Mouse (Mus musculus) MEL (cell line): ENCODE measurements around the gene Alg1. TPM values are rescaled to one million over a fixed set of nuclear protein-coding genes. Genes with fewer than 3 reads are reported as not detected.

Experiments
- DNase-seq: peaks from one replicate; pipeline ENCODE4 v3.0.0; 2011; ENCODE audit warnings: low read depth, low spot score
- H3K27ac ChIP-seq: 2 replicates; pipeline ENCODE4 v1.5.1; 2012; ENCODE audit warnings: low read depth, mild to moderate bottlenecking, control low read depth, low read length, moderate library complexity; ENCODE audit not compliant: control insufficient read depth
- H3K27me3 ChIP-seq, 2 experiments: fragments of 150-350 bp in 1 of 2; sonication (generic) in 1 of 2; 2 replicates each; pipeline ENCODE4 v1.6.1; 2012; ENCODE audit warnings: low read length in 2 of 2, mild to moderate bottlenecking in 2 of 2, improper control_type of control experiment in 1 of 2, moderate library complexity in 1 of 2; ENCODE audit not compliant: insufficient read depth in 2 of 2, control insufficient read depth in 1 of 2
- H3K36me3 ChIP-seq, 2 experiments: 2 replicates each; pipeline ENCODE4 v1.6.1; 2012 to 2014; ENCODE audit warnings: low read length in 2 of 2, improper control_type of control experiment in 1 of 2, inconsistent platforms in 1 of 2, mild to moderate bottlenecking in 1 of 2; ENCODE audit not compliant: insufficient read depth in 2 of 2, control insufficient read depth in 1 of 2
- H3K4me1 ChIP-seq, 2 experiments: fragments of 150-350 bp in 1 of 2; sonication (generic) in 1 of 2; 2 replicates each; pipeline ENCODE4 v1.6.1; 2012; ENCODE audit warnings: low read length in 2 of 2, improper control_type of control experiment in 1 of 2, mild to moderate bottlenecking in 1 of 2; ENCODE audit not compliant: insufficient read depth in 2 of 2, control insufficient read depth in 1 of 2
- H3K4me3 ChIP-seq, 2 experiments: fragments of 150-350 bp in 1 of 2; sonication (generic) in 1 of 2; 2 replicates each; pipeline ENCODE4 v1.5.1; 2012; ENCODE audit warnings: low read depth in 2 of 2, low read length in 2 of 2, mild to moderate bottlenecking in 2 of 2, moderate library complexity in 2 of 2, control low read depth in 1 of 2, improper control_type of control experiment in 1 of 2; ENCODE audit not compliant: control insufficient read depth in 1 of 2, insufficient read depth in 1 of 2
- H3K79me2 ChIP-seq: 2 replicates; pipeline ENCODE4 v1.6.1; 2012; ENCODE audit warnings: mild to moderate bottlenecking, low read length, moderate library complexity; ENCODE audit not compliant: control insufficient read depth, poor library complexity, insufficient read depth
- H3K9ac ChIP-seq: 2 replicates; pipeline ENCODE4 v1.6.1; 2012; ENCODE audit warnings: low read depth, mild to moderate bottlenecking, control low read depth, low read length, moderate library complexity; ENCODE audit not compliant: control insufficient read depth, poor library complexity, severe bottlenecking
- H3K9me3 ChIP-seq: fragments of 150-350 bp; sonication (generic); replicated peaks from 2 replicates; pipeline ENCODE4 v1.6.1; 2012; ENCODE audit warnings: mild to moderate bottlenecking, low read length, improper control_type of control experiment, moderate library complexity; ENCODE audit not compliant: insufficient read depth
- BHLHE40 ChIP-seq: IDR thresholded peaks from 2 replicates; pipeline ENCODE4 v1.6.1; 2012; ENCODE audit warnings: low read depth, mild to moderate bottlenecking, inconsistent platforms, low read length, improper control_type of control experiment, borderline replicate concordance
- EP300 ChIP-seq, 2 experiments: IDR thresholded peaks; 2 replicates each; pipeline ENCODE4 v1.6.1; 2011; ENCODE audit warnings: improper control_type of control experiment in 2 of 2, low read length in 2 of 2, low read depth in 1 of 2, mild to moderate bottlenecking in 1 of 2
- ETS1 ChIP-seq: IDR thresholded peaks from 2 replicates; pipeline ENCODE4 v1.6.1; 2012; ENCODE audit warnings: low read depth, mild to moderate bottlenecking, inconsistent platforms, low read length, improper control_type of control experiment, moderate library complexity
- GATA1 ChIP-seq: IDR thresholded peaks from 2 replicates; pipeline ENCODE4 v1.6.1; 2011; ENCODE audit warnings: low read depth, low read length, improper control_type of control experiment
- JUND ChIP-seq: IDR thresholded peaks from 2 replicates; pipeline ENCODE4 v1.6.1; 2011; ENCODE audit warnings: low read depth, mild to moderate bottlenecking, improper control_type of control experiment, low read length
- KAT2A ChIP-seq: conservative IDR thresholded peaks from 2 replicates; pipeline ENCODE4 v1.6.1; 2012; ENCODE audit warnings: low read depth, low read length, improper control_type of control experiment, inconsistent platforms
- MAFK ChIP-seq: IDR thresholded peaks from 2 replicates; pipeline ENCODE4 v1.6.1; 2011; ENCODE audit warnings: low read depth, mild to moderate bottlenecking, low read length, improper control_type of control experiment, borderline replicate concordance
- MAZ ChIP-seq: IDR thresholded peaks from 2 replicates; pipeline ENCODE4 v1.6.1; 2012; ENCODE audit warnings: low read depth, mild to moderate bottlenecking, inconsistent platforms, low read length, improper control_type of control experiment
- MEF2A ChIP-seq: IDR thresholded peaks from 2 replicates; pipeline ENCODE4 v1.6.1; 2014; ENCODE audit warnings: low read depth, mild to moderate bottlenecking, inconsistent platforms, low read length, improper control_type of control experiment; ENCODE audit not compliant: poor library complexity, insufficient replicate concordance, severe bottlenecking; ENCODE audit errors: extremely low read depth
- MYB ChIP-seq: IDR thresholded peaks from 2 replicates; pipeline ENCODE4 v1.6.1; 2011; ENCODE audit warnings: mild to moderate bottlenecking, low read depth, low read length, improper control_type of control experiment
- NRF1 ChIP-seq: IDR thresholded peaks from 2 replicates; pipeline ENCODE4 v1.6.1; 2014; ENCODE audit warnings: low read depth, mild to moderate bottlenecking, inconsistent platforms, low read length, improper control_type of control experiment, moderate library complexity; ENCODE audit not compliant: poor library complexity, insufficient read depth, severe bottlenecking
- RAD21 ChIP-seq: IDR thresholded peaks from 2 replicates; pipeline ENCODE4 v1.6.1; 2011; ENCODE audit warnings: mild to moderate bottlenecking, low read depth, low read length, improper control_type of control experiment
- RCOR1 ChIP-seq: IDR thresholded peaks from 2 replicates; pipeline ENCODE4 v1.6.1; 2012; ENCODE audit warnings: low read depth, mild to moderate bottlenecking, inconsistent platforms, low read length, improper control_type of control experiment
- SIN3A ChIP-seq: IDR thresholded peaks from 2 replicates; pipeline ENCODE4 v1.6.1; 2012; ENCODE audit warnings: low read length, improper control_type of control experiment, inconsistent platforms
- UBTF ChIP-seq: IDR thresholded peaks from 2 replicates; pipeline ENCODE4 v1.6.1; 2012; ENCODE audit warnings: low read depth, mild to moderate bottlenecking, inconsistent platforms, low read length, improper control_type of control experiment, moderate library complexity, borderline replicate concordance; ENCODE audit not compliant: insufficient read depth
- USF2 ChIP-seq, 2 experiments: IDR thresholded peaks; 2 replicates each; pipeline ENCODE4 v1.6.1; 2011 to 2012; ENCODE audit warnings: improper control_type of control experiment in 2 of 2, low read length in 2 of 2, borderline replicate concordance in 1 of 2, inconsistent platforms in 1 of 2, low read depth in 1 of 2, mild to moderate bottlenecking in 1 of 2; ENCODE audit not compliant: insufficient read depth in 1 of 2
- polyA plus RNA-seq, 2 experiments: library from polyadenylated mRNA; stranded (reverse) in 1 of 2; unstranded in 1 of 2; fragments of >175 nt in 1 of 2; fragments of >200 nt in 1 of 2; gene quantifications; 2 replicates each; pipeline versions ENCODE4 v1.2.1 to v1.2.4; 2012; ENCODE audit warnings: low replicate concordance in 2 of 2, low read depth in 1 of 2; ENCODE audit not compliant: insufficient read length in 2 of 2, insufficient read depth in 1 of 2, missing spikeins in 1 of 2
- total RNA-seq: library from RNA; depleted of rRNA; stranded (reverse); fragments of 300-350 nt; gene quantifications from 2 replicates; pipeline ENCODE4 v1.2.3, GENCODE M21; 2012

Gene Alg1
- total and polyA plus RNA-seq, 3 experiments = 42.9 to 46.4 TPM; not detected in 1

DNA sequence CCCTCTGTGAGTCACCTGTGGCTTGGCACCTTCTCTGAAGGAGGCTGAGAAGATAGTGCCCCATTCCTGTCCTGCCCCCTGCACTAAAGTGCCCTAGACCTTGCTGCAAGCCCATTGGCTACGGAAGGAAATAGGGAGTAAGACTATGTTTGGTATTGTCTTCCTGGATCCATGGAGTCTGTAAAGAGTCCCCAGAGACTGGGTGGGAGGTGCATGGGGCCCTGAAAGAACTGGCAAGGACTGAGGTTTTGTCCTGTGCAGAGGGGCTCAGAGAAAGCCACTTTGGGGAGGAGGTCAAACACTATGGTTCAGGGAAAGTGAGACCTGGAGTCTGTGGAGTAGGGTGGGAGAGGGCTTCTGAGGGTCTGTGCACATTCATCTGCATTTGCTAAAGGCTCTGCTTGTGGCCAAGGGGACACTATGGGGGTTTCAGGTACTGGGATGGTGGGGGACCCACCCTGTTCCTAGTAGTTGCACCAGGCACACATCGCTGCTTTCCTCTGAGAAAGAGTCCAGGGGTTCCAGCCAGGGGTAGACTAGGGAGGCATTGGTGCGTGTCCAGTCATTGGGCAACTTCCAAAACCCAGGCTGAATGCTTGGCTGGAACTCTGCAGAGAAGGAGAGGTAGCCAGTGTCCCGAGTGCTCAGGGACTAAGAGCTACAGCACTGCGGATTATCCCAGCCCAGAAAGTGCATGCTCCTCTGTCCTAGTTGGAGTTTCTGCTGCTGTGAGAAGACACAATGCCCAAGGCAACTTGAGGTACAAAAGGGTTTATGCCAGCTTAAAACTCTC lies 15.9 kb upstream of the Alg1 start:
- no peaks in the 10 kb centered on the region for H3K9me3 ChIP-seq
- no peak for TF ChIP-seq RAD21
- no peak for TF ChIP-seq RCOR1
- TF ChIP-seq JUND = no peak
- TF ChIP-seq SIN3A = no peak
- no peak for TF ChIP-seq MYB
- TF ChIP-seq MAFK = no peak
- TF ChIP-seq EP300 (IDR thresholded peaks at IDR 0.05; ENCODE audit: low read depth in 1 of 2, low read length in 2 of 2) = no peak
- TF ChIP-seq GATA1 = no peak
- no peak for TF ChIP-seq UBTF
- no peak for TF ChIP-seq KAT2A
- no peak for TF ChIP-seq BHLHE40
- TF ChIP-seq USF2 (IDR thresholded peaks at IDR 0.05; ENCODE audit: borderline replicate concordance in 1 of 2, insufficient read depth in 1 of 2, low read depth in 1 of 2, low read length in 2 of 2) = no peak
- no peak for TF ChIP-seq NRF1
- TF ChIP-seq ETS1 = no peak
- no peak for TF ChIP-seq MEF2A

DNA sequence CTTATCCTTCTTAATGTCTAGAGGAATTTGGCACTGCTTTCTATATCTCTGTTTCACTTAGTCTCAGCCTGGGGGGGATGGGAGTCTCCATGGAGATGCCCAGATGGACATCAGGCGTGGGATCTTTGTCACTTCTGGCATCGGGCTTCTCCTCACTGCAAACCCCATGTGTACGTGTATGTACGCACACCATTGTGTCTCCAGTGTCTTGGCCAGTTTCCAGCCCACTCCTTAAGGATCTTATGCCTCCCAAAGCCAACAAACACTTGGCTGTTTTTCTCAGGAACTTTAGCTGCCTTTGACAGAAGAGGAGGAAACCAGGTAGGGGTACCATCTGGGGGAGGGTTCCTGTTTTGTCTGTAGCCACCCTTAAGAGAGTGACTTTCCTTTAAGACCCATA lies 12.0 kb upstream of the Alg1 start:
- Histone ChIP-seq H3K4me3 (no peak overlapping the region), H3K9me3 (no peaks in the 10 kb centered on the region), H3K4me1 (no peaks in the 10 kb centered on the region), H3K9ac (no peak overlapping the region), H3K36me3 (no peaks in the 10 kb centered on the region), H3K27me3 (peaks cover 4% of the 10 kb centered on the region in 2 experiments; a peak in 2 of 4 replicates), H3K27ac (no peak overlapping the region), H3K79me2 (no peaks in the 10 kb centered on the region)
- TF ChIP-seq MAZ = no peak
- DNase-seq = no peak

More for the DNA sequence above, 15.9 kb upstream of the Alg1 start:
- H3K27me3 ChIP-seq = peaks cover 4% of the 10 kb centered on the region in 2 experiments; a peak in 2 of 4 replicates
- no peak overlapping the region for H3K4me3 ChIP-seq
- H3K36me3 ChIP-seq = no peaks in the 10 kb centered on the region
- H3K4me1 ChIP-seq = no peaks in the 10 kb centered on the region
- no peak overlapping the region for H3K27ac ChIP-seq
- H3K79me2 ChIP-seq = no peaks in the 10 kb centered on the region
- no peak overlapping the region for H3K9ac ChIP-seq
- no peak for DNase-seq
